ENCODE assay signal across 8 mouse cellular contexts in the genomic region with DNA sequence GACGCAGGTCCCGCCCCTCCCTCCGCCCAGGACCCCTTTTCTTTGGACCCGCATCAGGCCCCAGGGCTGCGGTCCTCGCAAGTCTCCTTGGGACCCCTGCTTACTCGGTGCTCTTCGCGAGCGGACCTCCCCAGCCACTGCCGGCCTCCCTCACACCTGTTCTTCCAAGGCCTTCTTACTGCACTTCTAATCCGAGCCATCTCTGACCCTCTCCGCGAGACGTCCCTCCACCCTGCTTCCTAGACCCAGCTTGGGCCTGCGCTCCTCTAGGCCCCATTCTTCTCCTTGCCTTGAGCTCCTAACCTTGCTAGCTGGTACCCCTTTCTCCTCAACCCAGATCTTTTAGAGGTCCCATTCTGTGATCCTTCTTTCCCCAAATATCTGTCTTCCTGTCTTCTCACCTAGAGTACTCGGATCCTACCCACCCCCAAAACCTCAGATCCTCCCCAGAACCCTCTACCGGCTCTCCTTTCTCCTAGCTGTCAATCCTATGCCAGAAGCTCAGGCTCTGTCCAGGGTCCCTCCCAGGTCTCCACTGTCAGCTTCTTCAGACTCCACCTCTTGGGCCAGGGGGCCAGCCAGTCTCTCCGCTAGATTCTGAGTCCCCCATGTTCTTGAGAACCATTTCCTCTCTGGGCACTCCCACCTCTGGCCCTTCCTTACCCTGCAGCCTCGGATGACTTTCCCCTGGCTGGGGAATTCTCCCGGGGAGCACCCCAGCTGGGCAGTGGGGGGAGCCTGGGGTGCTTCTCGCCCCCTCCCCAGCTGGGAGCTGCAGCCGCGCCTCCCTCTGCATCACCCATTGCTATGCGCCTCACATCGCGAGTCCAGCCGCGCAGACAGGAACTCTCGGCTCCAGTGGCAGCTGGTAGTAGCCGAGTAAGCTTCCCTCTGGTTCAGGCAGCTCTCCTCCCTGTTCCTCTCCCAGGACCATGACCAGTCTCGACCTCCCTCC. TPM values are rescaled to one million over a fixed set of nuclear protein-coding genes. Genes with fewer than 3 reads are reported as not detected.
DNase-seq lines count a peak whose midpoint lies in the region; ATAC-seq lines count a peak whose summit lies in the region.

No protein-coding gene starts in this region.

- H3K9me3 ChIP-seq in heart, embryonic 13.5 days, result no peaks in the 10 kb centered on the region
- H3K9me3 ChIP-seq in forebrain, embryonic 13.5 days (replicated peaks), result no peaks in the 10 kb centered on the region
- H3K9me3 ChIP-seq in limb, embryonic 10.5 days (replicated peaks), result no peaks in the 10 kb centered on the region

- no peak overlapping the region for H3K27ac ChIP-seq in heart, embryonic 13.5 days (replicated peaks)
- peak overlapping the region; percentile 99 for H3K27ac ChIP-seq in forebrain, embryonic 13.5 days
- H3K27ac ChIP-seq in limb, embryonic 10.5 days, result peak overlapping the region; percentile 78; the same call in 1 of the 2 replicates

- intact Hi-C loops in heart, postnatal 25 days (cut with DNase I), result no loop called here

- H3K36me3 ChIP-seq in heart, embryonic 13.5 days, result no peaks in the 10 kb centered on the region
- H3K36me3 ChIP-seq in forebrain, embryonic 13.5 days (ENCODE audit: poor library complexity, severe bottlenecking), result peaks cover 8% of the 10 kb centered on the region
- H3K36me3 ChIP-seq in limb, embryonic 10.5 days, result no peaks in the 10 kb centered on the region

- peak overlapping the region; percentile 70; the same call in 1 of the 2 replicates for H3K9ac ChIP-seq in heart, embryonic 13.5 days
- peak overlapping the region; percentile 97 for H3K9ac ChIP-seq in forebrain, embryonic 13.5 days

- 2% methylated on average over 30 of the region's 32 CpGs for WGBS in heart, embryonic 13.5 days
- under 1% methylated on average over 32 of the region's 32 CpGs for WGBS in forebrain, embryonic 13.5 days
- 1% methylated on average over 32 of the region's 32 CpGs for WGBS in limb, embryonic 10.5 days

- H3K4me3 ChIP-seq in heart, embryonic 13.5 days, result peak overlapping the region; percentile 57
- H3K4me3 ChIP-seq in forebrain, embryonic 13.5 days, result peak overlapping the region; percentile 82
- H3K4me3 ChIP-seq in limb, embryonic 10.5 days, result peak overlapping the region; percentile 72

- no peak for ATAC-seq in heart, embryonic 13.5 days (ENCODE audit: extremely low read depth, insufficient number of reproducible peaks, low FRiP score, low TSS enrichment)
- ATAC-seq in forebrain, embryonic 13.5 days, result peak; percentile 11

- no peak for DNase-seq in heart, postnatal 25 days (ENCODE audit: low spot score)
- DNase-seq in brain, adult 2 months (ENCODE audit: low read depth, low spot score), result peak; percentile 70
- peak; percentile 43 for DNase-seq in limb, embryonic 10.5 days (ENCODE audit: low spot score)
- DNase-seq in right cerebral cortex, postnatal 4 days, result peak; percentile 55
- DNase-seq in adrenal gland, adult 18-20 months (ENCODE audit: low spot score in 2 of 2), result no peak
- DNase-seq in urinary bladder, postnatal 4 days (ENCODE audit: low spot score in 2 of 2), result no peak

- peak overlapping the region; percentile 79 for H3K4me2 ChIP-seq in heart, embryonic 13.5 days
- peak overlapping the region; percentile 95 for H3K4me2 ChIP-seq in forebrain, embryonic 13.5 days

- H3K4me1 ChIP-seq in heart, embryonic 13.5 days, result peaks cover 14% of the 10 kb centered on the region
- peaks cover 57% of the 10 kb centered on the region for H3K4me1 ChIP-seq in forebrain, embryonic 13.5 days
- peaks cover 31% of the 10 kb centered on the region for H3K4me1 ChIP-seq in limb, embryonic 10.5 days

- H3K27me3 ChIP-seq in heart, embryonic 13.5 days (replicated peaks), result peaks cover 95% of the 10 kb centered on the region
- H3K27me3 ChIP-seq in forebrain, embryonic 13.5 days, result no peaks in the 10 kb centered on the region
- peaks cover 88% of the 10 kb centered on the region for H3K27me3 ChIP-seq in limb, embryonic 10.5 days (ENCODE audit: low read depth, poor library complexity, severe bottlenecking)

RNA-seq across cellular contexts. Expression of a gene that starts 1.0 kb away (rescaled TPM):
- 1.6 and 1.7 TPM in 2 replicates for polyA plus RNA-seq in heart, embryonic 13.5 days (2015; fragmentation: Nextera tagmentation; extraction: Ambion mirVana)
- 10 to 100 TPM; 27.9 to 32.7 TPM for total RNA-seq in heart, postnatal 25 days (2021)
- 11.6 and 12.6 TPM in 2 replicates for polyA plus RNA-seq in forebrain, embryonic 13.5 days (2015; fragmentation: Nextera tagmentation; extraction: Ambion mirVana)
- 0.06 and 0.21 TPM in 2 replicates for polyA plus RNA-seq in limb, embryonic 10.5 days (2016; fragmentation: Nextera tagmentation; extraction: Ambion mirVana)
- total RNA-seq in adrenal gland, adult 18-20 months (2021), result 1 to 10 TPM; 5.0 to 7.3 TPM

RNA-seq across cellular contexts. Expression of a gene that starts 35.4 kb away (rescaled TPM):
- polyA plus RNA-seq in heart, embryonic 13.5 days (2015; fragmentation: Nextera tagmentation; extraction: Ambion mirVana), result 0.70 and 1.4 TPM in 2 replicates
- 1 to 10 TPM in 1 of 2 experiments, under 1 TPM in 1; 0.70 to 1.3 TPM for total RNA-seq in heart, postnatal 25 days (2021)
- 3.8 and 4.0 TPM in 2 replicates for polyA plus RNA-seq in forebrain, embryonic 13.5 days (2015; fragmentation: Nextera tagmentation; extraction: Ambion mirVana)
- not detected in 2 replicates for polyA plus RNA-seq in limb, embryonic 10.5 days (2016; fragmentation: Nextera tagmentation; extraction: Ambion mirVana)
- total RNA-seq in adrenal gland, adult 18-20 months (2021), result not detected

RNA-seq across cellular contexts. Expression of a gene that starts 38.0 kb away (rescaled TPM):
- polyA plus RNA-seq in heart, embryonic 13.5 days (2015; fragmentation: Nextera tagmentation; extraction: Ambion mirVana), result 138 and 158 TPM in 2 replicates
- total RNA-seq in heart, postnatal 25 days (2021), result 100 to 1,000 TPM; 158 to 161 TPM
- 49.0 and 56.1 TPM in 2 replicates for polyA plus RNA-seq in forebrain, embryonic 13.5 days (2015; fragmentation: Nextera tagmentation; extraction: Ambion mirVana)
- polyA plus RNA-seq in limb, embryonic 10.5 days (2016; fragmentation: Nextera tagmentation; extraction: Ambion mirVana), result 72.6 and 73.3 TPM in 2 replicates
- 10 to 100 TPM; 40.0 to 42.6 TPM for total RNA-seq in adrenal gland, adult 18-20 months (2021)

RNA-seq across cellular contexts. Expression of a gene that starts 44.2 kb away (rescaled TPM):
- 0.35 and 0.45 TPM in 2 replicates for polyA plus RNA-seq in heart, embryonic 13.5 days (2015; fragmentation: Nextera tagmentation; extraction: Ambion mirVana)
- under 1 TPM; 0.28 to 0.62 TPM for total RNA-seq in heart, postnatal 25 days (2021)
- 0.59 and 1.1 TPM in 2 replicates for polyA plus RNA-seq in forebrain, embryonic 13.5 days (2015; fragmentation: Nextera tagmentation; extraction: Ambion mirVana)
- 0.50 and 0.68 TPM in 2 replicates for polyA plus RNA-seq in limb, embryonic 10.5 days (2016; fragmentation: Nextera tagmentation; extraction: Ambion mirVana)
- total RNA-seq in adrenal gland, adult 18-20 months (2021), result 1 to 10 TPM in 1 of 2 experiments, under 1 TPM in 1; 0.86 to 1.0 TPM

RNA-seq across cellular contexts. Expression of a gene that starts 45.9 kb away (rescaled TPM):
- polyA plus RNA-seq in heart, embryonic 13.5 days (2015; fragmentation: Nextera tagmentation; extraction: Ambion mirVana), result 0.53 and 0.62 TPM in 2 replicates
- 1 to 10 TPM; 1.3 to 2.2 TPM for total RNA-seq in heart, postnatal 25 days (2021)
- 10.1 and 10.6 TPM in 2 replicates for polyA plus RNA-seq in forebrain, embryonic 13.5 days (2015; fragmentation: Nextera tagmentation; extraction: Ambion mirVana)
- 1.1 and 1.9 TPM in 2 replicates for polyA plus RNA-seq in limb, embryonic 10.5 days (2016; fragmentation: Nextera tagmentation; extraction: Ambion mirVana)
- total RNA-seq in adrenal gland, adult 18-20 months (2021), result 1 to 10 TPM; 4.7 to 6.9 TPM

Comparison
In these comparisons a context has a peak if more than half of its experiments do, and no peak if none do; other contexts are left out.
1. DNase-seq: peak in brain, adult 2 months (single experiment), limb, embryonic 10.5 days (single experiment) and right cerebral cortex, postnatal 4 days (single experiment); none in heart, postnatal 25 days (single experiment), adrenal gland, adult 18-20 months (0 of 2) and urinary bladder, postnatal 4 days (0 of 2).
2. Peak in every context shown above with its lines, with median percentiles within 50 percentile points of each other: H3K4me3 ChIP-seq.